ENCODE assay signal across 12 mouse cellular contexts in the genomic region with DNA sequence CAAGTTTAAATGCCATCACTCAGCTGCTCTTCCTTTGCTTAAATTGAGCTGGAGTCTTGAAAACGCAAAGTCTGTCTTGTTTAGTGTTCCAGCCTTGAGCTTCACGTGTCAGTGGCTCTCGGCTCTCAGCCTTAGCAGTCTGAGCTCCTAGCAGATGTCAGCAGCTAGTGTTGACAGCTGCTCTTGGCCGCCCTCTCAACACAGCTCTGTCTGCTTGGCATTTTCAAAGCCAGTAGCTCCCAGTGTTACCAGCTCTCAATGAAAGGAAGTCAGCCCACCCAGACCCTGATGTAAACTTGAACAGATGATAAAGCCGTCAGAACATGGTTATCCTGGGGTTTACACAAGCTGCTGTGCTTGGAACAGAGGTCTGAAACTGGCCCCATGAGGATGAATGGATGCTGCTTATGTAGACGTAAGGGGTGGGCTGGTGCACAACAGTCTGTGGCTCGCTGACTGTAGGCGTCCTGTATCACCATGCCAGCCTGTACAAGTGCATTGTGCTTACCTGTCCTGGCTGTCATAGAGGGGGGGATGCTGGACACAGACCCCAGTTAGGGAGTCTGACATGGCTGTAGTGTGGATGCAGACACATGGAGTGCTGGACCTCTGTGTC. TPM values are rescaled to one million over a fixed set of nuclear protein-coding genes. Genes with fewer than 3 reads are reported as not detected.
DNase-seq lines count a peak whose midpoint lies in the region; ATAC-seq and TF ChIP-seq lines count a peak whose summit lies in the region.
"Had no signal": no experiment of that assay in that cellular context is flagged by ENCODE, and none has a peak within 500 bp of the region (broad histone marks: within the 10 kb centered on the region; RNA-seq: fewer than 3 reads in every experiment).

No protein-coding gene starts in this region.

- no peak for TF ChIP-seq POLR2A in lung, adult 2 months (IDR thresholded peaks at IDR 0.05; ENCODE audit: borderline replicate concordance, extremely low read depth, low read depth, low read length)

- WGBS in lung, embryonic 16.5 days, result 47% methylated on average over 8 of the region's 8 CpGs
- 51% methylated on average over 8 of the region's 8 CpGs for WGBS in lung, adult 2 months
- WGBS in heart, embryonic 10.5 days, result 31% methylated on average over 8 of the region's 8 CpGs
- WGBS in neural tube, embryonic 15.5 days, result 62% methylated on average over 8 of the region's 8 CpGs

- H3K4me3 ChIP-seq in lung, embryonic 16.5 days (ENCODE audit: low read length), result no peak overlapping the region
- H3K4me3 ChIP-seq in lung, adult 2 months (replicated peaks; ENCODE audit: extremely low read depth, low read depth, low read length), result no peak overlapping the region
- no peak overlapping the region for H3K4me3 ChIP-seq in heart, embryonic 10.5 days
- H3K4me3 ChIP-seq in neural tube, embryonic 15.5 days (replicated peaks), result no peak overlapping the region
- H3K4me3 ChIP-seq: limb, embryonic 10.5 days had no signal

- H3K9ac ChIP-seq in lung, embryonic 16.5 days (ENCODE audit: low read length), result no peak overlapping the region
- H3K9ac ChIP-seq in neural tube, embryonic 15.5 days (replicated peaks), result no peak overlapping the region

- H3K36me3 ChIP-seq in lung, embryonic 16.5 days (ENCODE audit: control insufficient read depth, insufficient read depth, low read length), result no peaks in the 10 kb centered on the region
- no peaks in the 10 kb centered on the region for H3K36me3 ChIP-seq in heart, embryonic 10.5 days
- H3K36me3 ChIP-seq in neural tube, embryonic 15.5 days, result 0 out of 2 replicates have a peak, but pooled peaks cover 4% of the 10 kb centered on the region
- H3K36me3 ChIP-seq: G1E; limb, embryonic 10.5 days had no signal

- no peak for DNase-seq in lung, adult 2 months
- peak; percentile 91 for DNase-seq in heart, embryonic 10.5 days (ENCODE audit: low spot score)
- peak; percentile 65 to 69 for DNase-seq in layer of hippocampus, postnatal 14 days (ENCODE audit: low spot score in 2 of 2)
- no peak for DNase-seq in kidney, adult 11 months
- DNase-seq in kidney, adult 8-10 months, result no peak
- no peak for DNase-seq in spleen, postnatal 14 days (ENCODE audit: low spot score in 2 of 2)
- DNase-seq: thymus, postnatal 4 days had no signal

- no peaks in the 10 kb centered on the region for H3K9me3 ChIP-seq in lung, embryonic 16.5 days (ENCODE audit: control insufficient read depth, low read length)
- H3K9me3 ChIP-seq in heart, embryonic 10.5 days, result no peaks in the 10 kb centered on the region
- no peaks in the 10 kb centered on the region for H3K9me3 ChIP-seq in neural tube, embryonic 15.5 days (replicated peaks)
- H3K9me3 ChIP-seq: limb, embryonic 10.5 days had no signal

- no peak overlapping the region for H3K4me2 ChIP-seq in lung, embryonic 16.5 days (ENCODE audit: low read depth, low read length)
- no peak overlapping the region for H3K4me2 ChIP-seq in neural tube, embryonic 15.5 days

- no peaks in the 10 kb centered on the region for H3K27me3 ChIP-seq in lung, embryonic 16.5 days (ENCODE audit: control insufficient read depth, insufficient read depth, low read depth, low read length)
- peaks cover 73% of the 10 kb centered on the region for H3K27me3 ChIP-seq in heart, embryonic 10.5 days (ENCODE audit: insufficient read depth, poor library complexity, severe bottlenecking)
- no peaks in the 10 kb centered on the region for H3K27me3 ChIP-seq in neural tube, embryonic 15.5 days (replicated peaks)

- no peak for TF ChIP-seq CTCF in lung, adult 2 months (IDR thresholded peaks at IDR 0.05; ENCODE audit: insufficient read depth, low read length)

- no peaks in the 10 kb centered on the region for H3K4me1 ChIP-seq in lung, embryonic 16.5 days (replicated peaks; ENCODE audit: control insufficient read depth, insufficient read depth, low read length)
- H3K4me1 ChIP-seq in lung, adult 2 months (ENCODE audit: control insufficient read depth, insufficient read depth, low read length), result no peaks in the 10 kb centered on the region
- peaks cover 11% of the 10 kb centered on the region for H3K4me1 ChIP-seq in heart, embryonic 10.5 days
- H3K4me1 ChIP-seq in neural tube, embryonic 15.5 days, result peaks cover 14% of the 10 kb centered on the region
- H3K4me1 ChIP-seq: limb, embryonic 10.5 days had no signal

- H3K27ac ChIP-seq in lung, embryonic 16.5 days (ENCODE audit: low read length), result no peak overlapping the region
- no peak overlapping the region for H3K27ac ChIP-seq in heart, embryonic 10.5 days
- H3K27ac ChIP-seq in neural tube, embryonic 15.5 days (replicated peaks), result peak overlapping the region; percentile 13; the same call in 1 of the 2 replicates
- H3K27ac ChIP-seq: limb, embryonic 10.5 days had no signal

- ATAC-seq in lung, embryonic 16.5 days (ENCODE audit: low read depth), result peak; percentile 75
- ATAC-seq in neural tube, embryonic 15.5 days (ENCODE audit: low FRiP score), result peak; percentile 64; the same call in 1 of the 2 replicates

RNA-seq across cellular contexts. Expression of gene Wasf3, which starts 40.0 kb away (rescaled TPM):
- polyA plus RNA-seq in lung, embryonic 16.5 days (2015; fragmentation: Nextera tagmentation; extraction: Ambion mirVana), result 0.92 and 1.0 TPM in 2 replicates
- 8.7 and 9.2 TPM in 2 replicates for polyA plus RNA-seq in lung, adult 2 months (2012; rRNA removed)
- polyA plus RNA-seq in heart, embryonic 10.5 days (2016; fragmentation: Nextera tagmentation; extraction: Ambion mirVana), result 0.69 and 2.0 TPM in 2 replicates
- total RNA-seq in layer of hippocampus, postnatal 14 days (2021), result 10 to 100 TPM; 92.7 to 98.3 TPM
- 19.4 and 22.2 TPM in 2 replicates for polyA plus RNA-seq in neural tube, embryonic 15.5 days (2015; fragmentation: Nextera tagmentation; extraction: Ambion mirVana)
- polyA plus RNA-seq: G1E had no signal

RNA-seq across cellular contexts. Expression of gene Gm6408, which starts 56.9 kb away (rescaled TPM):
- not detected in 2 replicates for polyA plus RNA-seq in lung, embryonic 16.5 days (2015; fragmentation: Nextera tagmentation; extraction: Ambion mirVana)
- polyA plus RNA-seq in lung, adult 2 months (2012; rRNA removed), result not detected in 2 replicates
- polyA plus RNA-seq in heart, embryonic 10.5 days (2016; fragmentation: Nextera tagmentation; extraction: Ambion mirVana), result not detected in 2 replicates
- total RNA-seq in layer of hippocampus, postnatal 14 days (2021), result not detected
- not detected in 2 replicates for polyA plus RNA-seq in neural tube, embryonic 15.5 days (2015; fragmentation: Nextera tagmentation; extraction: Ambion mirVana)
- total RNA-seq: G1E had no signal
- polyA plus RNA-seq: G1E; limb, embryonic 10.5 days; neural tube, embryonic 11.5 days had no signal

Comparison
In these comparisons a context has a peak if more than half of its experiments do, and no peak if none do; other contexts are left out.
1. DNase-seq: peak in heart, embryonic 10.5 days (single experiment) and layer of hippocampus, postnatal 14 days (2 of 2); none in lung, adult 2 months (single experiment), kidney, adult 11 months (single experiment), kidney, adult 8-10 months (0 of 2) and spleen, postnatal 14 days (0 of 2).